Mouse (Mus musculus) cerebellum, adult (tissue): ENCODE results near the gene Apbb2.

ENCODE experiments used
- ATAC-seq: cut with Nextera tagmentation; 2 replicates; pipeline ENCODE4 v1.9.2; 2017; ENCODE audit warnings: mild to moderate bottlenecking, moderate library complexity, mixed read lengths; ENCODE audit not compliant: insufficient number of reproducible peaks, low FRiP score, low TSS enrichment

The Apbb2 gene

DNA sequence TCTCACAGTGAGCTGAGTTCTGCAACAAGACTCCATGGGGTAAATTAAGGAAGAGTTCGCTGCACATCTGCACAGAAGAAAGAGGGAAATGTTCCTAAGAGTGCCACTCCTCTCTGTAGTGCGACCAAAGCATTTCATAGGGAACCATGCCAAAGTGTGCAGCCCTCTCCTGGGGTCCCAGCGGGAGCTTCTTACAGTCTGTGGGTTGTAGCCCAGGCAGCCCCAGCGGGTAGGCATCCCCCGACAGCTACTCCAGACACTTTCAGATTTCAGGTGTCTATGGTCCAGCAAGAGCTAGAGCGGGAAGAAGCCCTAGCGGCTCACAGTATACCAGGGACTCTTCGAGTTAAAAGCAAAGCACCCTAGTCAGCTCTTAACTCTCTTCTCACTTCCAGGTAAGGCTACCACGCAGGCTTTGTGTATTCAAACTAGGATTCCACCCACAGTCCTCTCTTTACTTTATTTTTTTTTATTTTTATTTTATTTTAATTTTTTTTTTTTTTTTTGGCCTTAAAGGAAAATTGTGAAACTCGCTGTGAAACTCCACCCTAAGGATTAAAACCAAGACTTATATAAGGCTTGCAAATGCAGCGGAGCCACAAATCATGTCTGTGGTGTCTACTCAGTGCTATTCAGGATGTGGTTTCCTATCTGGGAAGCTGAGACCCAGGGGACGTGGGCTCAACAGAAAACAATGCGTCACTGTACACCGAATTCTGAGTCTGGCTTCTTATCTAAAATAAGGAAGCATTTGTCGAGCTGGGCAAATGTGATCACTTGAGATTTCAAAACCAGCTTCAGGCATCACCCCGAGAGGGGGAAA lies 94.7 kb downstream of the Apbb2 start:
- peak; percentile 45; the same call in 1 of the 2 replicates for ATAC-seq

GRCm38 (mm10) chr5:66521250-66521649 lies 97.3 kb downstream of the Apbb2 start:
- no peak for ATAC-seq

- ATAC-seq, result no peak
Observed at GRCm38 (mm10) chr5:66519511-66519910, 99.1 kb downstream of the Apbb2 start.

GRCm38 (mm10) chr5:66518411-66519006 lies 100.1 kb downstream of the Apbb2 start:
- ATAC-seq, result no peak

- ATAC-seq, result no peak
Observed at GRCm38 (mm10) chr5:66517503-66517902, 101.1 kb downstream of the Apbb2 start.

DNA sequence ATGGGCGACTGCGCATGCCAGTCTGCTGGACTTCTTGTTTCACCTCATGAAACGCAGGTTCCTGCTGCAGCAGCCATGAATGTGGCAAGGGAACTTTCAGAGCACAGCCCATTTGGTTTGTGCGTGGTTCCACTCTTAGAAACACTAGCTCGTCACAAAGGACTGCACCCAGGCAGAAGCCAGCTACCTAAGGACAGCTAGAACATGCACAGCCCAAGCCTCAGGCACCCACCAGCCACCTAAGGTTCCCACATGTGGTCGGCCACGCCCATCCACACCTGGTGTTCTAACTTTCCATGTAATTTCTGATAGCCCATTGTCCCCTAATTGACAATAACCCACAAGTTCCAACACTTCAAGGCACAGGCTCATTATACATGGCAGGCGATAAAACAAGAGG lies 102.3 kb downstream of the Apbb2 start:
- no peak for ATAC-seq

DNA sequence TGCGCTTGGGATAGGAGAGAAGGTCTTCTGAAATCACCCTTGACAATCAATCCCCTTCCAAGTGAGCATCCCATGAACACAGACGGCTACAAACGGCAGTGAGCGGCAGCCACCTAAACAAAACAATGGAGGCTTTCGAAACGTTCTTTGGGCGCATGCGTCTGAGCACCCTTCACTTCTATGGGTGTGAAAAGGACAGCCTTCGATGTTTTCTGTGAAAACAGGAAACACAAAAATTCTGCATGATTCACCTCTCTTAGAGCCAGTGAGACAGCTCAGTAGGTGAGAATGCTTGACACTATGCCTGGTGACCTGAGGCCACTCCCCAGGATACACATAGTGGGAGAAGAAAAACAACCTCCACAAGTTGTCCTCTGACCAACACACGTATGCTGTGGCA lies 103.3 kb downstream of the Apbb2 start:
- no peak for ATAC-seq

DNA sequence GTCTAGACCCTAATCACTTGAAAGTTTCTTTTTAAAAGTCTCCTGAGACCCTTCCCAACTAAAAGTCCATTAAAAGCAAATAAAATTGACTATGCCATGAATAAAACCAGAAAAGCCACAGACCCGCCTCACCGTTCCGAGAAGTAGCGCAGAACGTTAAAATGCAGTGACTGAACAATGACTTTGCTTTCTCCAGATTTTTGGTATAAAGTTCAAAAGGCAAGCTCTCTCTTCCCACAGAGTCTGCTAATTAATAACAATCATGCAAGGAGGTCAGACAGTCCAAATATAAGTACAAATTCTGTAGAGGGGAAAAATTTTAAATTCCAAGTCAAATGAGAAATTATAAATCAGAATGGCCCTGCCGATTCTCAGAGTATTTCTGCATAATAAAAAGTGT lies 103.9 kb downstream of the Apbb2 start:
- ATAC-seq, result no peak

DNA sequence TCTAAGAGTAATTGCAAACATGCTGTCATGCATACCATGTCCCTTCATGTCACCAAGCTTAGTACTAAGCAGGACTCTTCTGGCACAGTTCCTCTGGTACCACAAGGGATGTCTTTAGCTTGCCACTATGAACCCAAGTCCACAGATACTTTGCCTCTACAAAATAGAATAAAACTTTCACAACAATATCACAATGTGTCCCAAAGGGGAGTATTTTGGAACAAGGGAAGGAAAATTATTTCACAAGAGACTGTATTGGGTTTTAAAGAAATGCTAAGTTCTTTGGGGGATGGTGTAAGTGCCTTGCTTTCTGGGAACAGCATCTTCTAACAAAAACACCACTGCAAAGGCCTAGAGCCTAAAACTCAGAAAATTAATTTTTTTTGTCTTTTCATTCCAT lies 105.2 kb downstream of the Apbb2 start:
- no peak for ATAC-seq

GRCm38 (mm10) chr5:66512519-66512918 lies 106.1 kb downstream of the Apbb2 start:
- no peak for ATAC-seq

DNA sequence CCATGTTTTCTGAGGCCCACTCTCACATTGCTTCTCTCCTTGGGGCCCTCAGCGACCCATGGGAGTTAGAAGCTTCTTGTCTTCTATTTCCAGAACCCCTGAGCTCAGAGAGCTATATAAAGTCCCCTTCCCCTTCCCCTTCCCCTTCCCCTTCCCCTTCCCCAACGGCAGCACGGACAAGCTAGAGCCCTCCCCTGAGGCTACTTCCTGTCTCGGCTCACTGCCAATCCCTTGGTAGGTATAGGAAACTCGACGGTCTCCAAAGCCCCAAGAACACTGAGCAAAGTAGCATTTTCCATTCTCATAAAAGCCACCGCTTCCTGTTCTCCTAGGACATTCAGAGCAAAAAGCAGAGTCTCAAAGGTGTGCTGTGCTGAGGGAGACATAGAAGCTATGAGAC lies 107.9 kb downstream of the Apbb2 start:
- no peak for ATAC-seq

GRCm38 (mm10) chr5:66509151-66509550 lies 109.4 kb downstream of the Apbb2 start:
- ATAC-seq, result no peak

GRCm38 (mm10) chr5:66505578-66505977 lies 113.0 kb downstream of the Apbb2 start:
- ATAC-seq, result no peak

DNA sequence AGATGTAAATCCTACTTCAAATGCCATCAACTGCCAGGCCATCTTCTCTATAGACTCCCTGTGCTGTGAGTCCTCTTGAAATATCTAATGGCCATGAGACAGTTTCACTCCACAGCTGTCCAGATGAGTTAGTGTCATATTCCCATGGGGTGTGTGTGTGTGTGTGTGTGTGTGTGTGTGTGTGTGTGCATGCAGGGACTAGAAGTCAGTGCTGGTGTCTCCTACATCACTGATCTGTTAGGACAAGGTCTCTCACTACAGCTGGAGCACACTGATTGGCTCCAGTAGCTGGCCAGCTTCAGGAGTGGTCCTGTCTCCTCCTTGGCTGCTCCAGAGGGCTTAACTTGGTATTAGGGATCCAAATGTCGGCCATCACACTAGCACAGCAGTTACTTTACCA lies 113.5 kb downstream of the Apbb2 start:
- ATAC-seq, result no peak

- ATAC-seq, result no peak
Observed at GRCm38 (mm10) chr5:66504434-66504747, 114.2 kb downstream of the Apbb2 start.

DNA sequence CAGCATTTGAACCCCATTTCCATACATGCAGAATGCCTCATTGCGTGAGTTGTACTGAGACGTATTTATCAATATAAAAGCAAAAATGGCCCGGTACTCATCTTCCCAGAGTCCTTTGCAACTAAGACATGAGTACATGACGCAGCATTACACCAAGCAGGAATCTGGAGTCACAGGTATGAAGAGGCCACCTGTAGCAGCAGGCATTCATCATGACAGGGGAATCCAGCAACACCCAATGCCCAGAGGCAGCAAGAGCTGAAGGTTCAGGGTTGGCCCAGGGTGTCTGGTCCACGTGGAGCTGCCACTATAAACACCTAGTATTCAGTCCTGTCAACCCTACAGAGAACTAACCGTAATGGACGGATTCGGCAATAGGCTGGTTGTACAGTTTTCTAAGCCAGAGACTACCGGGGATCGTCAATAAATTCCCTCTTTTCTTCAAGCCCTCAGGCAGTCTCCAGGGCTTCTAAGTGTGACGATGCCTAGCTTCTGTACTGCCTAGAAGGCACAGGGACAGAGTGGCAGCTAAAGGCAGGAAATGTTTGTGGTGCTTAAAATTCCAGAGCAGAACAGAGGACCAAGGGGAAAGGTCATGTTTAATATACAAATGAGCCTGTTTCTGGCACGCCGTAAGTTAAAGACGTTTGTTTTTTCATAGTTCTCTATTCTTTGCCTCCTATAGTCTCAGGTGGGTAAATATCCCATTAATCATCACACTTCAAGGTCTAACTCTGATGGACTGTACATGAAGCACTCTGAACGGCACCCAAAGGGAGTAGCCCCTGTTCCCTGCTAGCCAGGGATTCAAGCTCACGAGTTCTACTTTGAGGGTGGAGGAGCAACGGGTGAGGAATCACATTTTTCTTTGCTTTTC lies 114.8 kb downstream of the Apbb2 start:
- ATAC-seq, result no peak

- ATAC-seq, result no peak
Observed at GRCm38 (mm10) chr5:66503033-66503432, 115.6 kb downstream of the Apbb2 start.

GRCm38 (mm10) chr5:66499621-66500020 lies 119.0 kb downstream of the Apbb2 start:
- no peak for ATAC-seq

- ATAC-seq, result no peak
Observed at GRCm38 (mm10) chr5:66498140-66498539, 120.4 kb downstream of the Apbb2 start.

GRCm38 (mm10) chr5:66497479-66498087 lies 121.0 kb downstream of the Apbb2 start:
- no peak for ATAC-seq

- no peak for ATAC-seq
Observed at GRCm38 (mm10) chr5:66496881-66497360, 121.7 kb downstream of the Apbb2 start.
